Mouse (Mus musculus) brain, embryonic 14.5 days (tissue): Measurements from ENCODE around the gene Tpcn2. TPM values are rescaled to one million over a fixed set of nuclear protein-coding genes. Genes with fewer than 3 reads are reported as not detected.

ENCODE experiments used
- DNase-seq: peaks from one replicate; pipeline ENCODE4 v3.0.0-alpha.2; 2011; ENCODE audit warnings: low read depth
- CTCF ChIP-seq: fragments of 200-500 bp; IDR thresholded peaks from 2 replicates; pipeline ENCODE4 v1.5.1; 2012; ENCODE audit warnings: inconsistent platforms, mild to moderate bottlenecking, moderate library complexity, borderline replicate concordance; ENCODE audit not compliant: insufficient read depth, insufficient read length; ENCODE audit errors: extremely low read depth
- POLR2A ChIP-seq: fragments of 200-500 bp; IDR thresholded peaks from 2 replicates; pipeline ENCODE4 v1.6.1; 2012; ENCODE audit warnings: mild to moderate bottlenecking, inconsistent platforms, borderline replicate concordance; ENCODE audit not compliant: poor library complexity, insufficient read depth, insufficient read length, severe bottlenecking; ENCODE audit errors: extremely low read depth
- polyA plus RNA-seq: library from polyadenylated mRNA; depleted of rRNA; stranded (reverse); fragments of >200 nt; gene quantifications from 2 replicates; pipeline ENCODE4 v1.2.3, GENCODE M21; 2012; rRNA removed

Gene Tpcn2
- polyA plus RNA-seq, 1 experiment, result 10.5 TPM

GRCm38 (mm10) chr7:145136831-145137230 lies 147.0 kb downstream of the Tpcn2 start:
- TF ChIP-seq POLR2A (no peak), CTCF (no peak)

More at GRCm38 (mm10) chr7:145136831-145137230, 147.0 kb downstream of the Tpcn2 start:
- no peak for DNase-seq

Other genes starting within 250 kb of the Tpcn2 start
- gene 1810010D01Rik, start 75.9 kb downstream of the Tpcn2 start, polyA plus RNA-seq, result 1.2 and 1.6 TPM in 2 replicates
- gene Mrgprf, start 16.8 kb upstream of the Tpcn2 start, polyA plus RNA-seq, result 3.9 and 4.7 TPM in 2 replicates
- gene Mrgprd, start 30.8 kb upstream of the Tpcn2 start, polyA plus RNA-seq, result not detected in 2 replicates